Mouse (Mus musculus): ENCODE results near the gene Nup35. TPM values are rescaled to one million over a fixed set of nuclear protein-coding genes. Genes with fewer than 3 reads are reported as not detected.

Gene Nup35
- total RNA-seq, 2 experiments from 2014 or later: 17.4 to 21.2 TPM

DNA sequence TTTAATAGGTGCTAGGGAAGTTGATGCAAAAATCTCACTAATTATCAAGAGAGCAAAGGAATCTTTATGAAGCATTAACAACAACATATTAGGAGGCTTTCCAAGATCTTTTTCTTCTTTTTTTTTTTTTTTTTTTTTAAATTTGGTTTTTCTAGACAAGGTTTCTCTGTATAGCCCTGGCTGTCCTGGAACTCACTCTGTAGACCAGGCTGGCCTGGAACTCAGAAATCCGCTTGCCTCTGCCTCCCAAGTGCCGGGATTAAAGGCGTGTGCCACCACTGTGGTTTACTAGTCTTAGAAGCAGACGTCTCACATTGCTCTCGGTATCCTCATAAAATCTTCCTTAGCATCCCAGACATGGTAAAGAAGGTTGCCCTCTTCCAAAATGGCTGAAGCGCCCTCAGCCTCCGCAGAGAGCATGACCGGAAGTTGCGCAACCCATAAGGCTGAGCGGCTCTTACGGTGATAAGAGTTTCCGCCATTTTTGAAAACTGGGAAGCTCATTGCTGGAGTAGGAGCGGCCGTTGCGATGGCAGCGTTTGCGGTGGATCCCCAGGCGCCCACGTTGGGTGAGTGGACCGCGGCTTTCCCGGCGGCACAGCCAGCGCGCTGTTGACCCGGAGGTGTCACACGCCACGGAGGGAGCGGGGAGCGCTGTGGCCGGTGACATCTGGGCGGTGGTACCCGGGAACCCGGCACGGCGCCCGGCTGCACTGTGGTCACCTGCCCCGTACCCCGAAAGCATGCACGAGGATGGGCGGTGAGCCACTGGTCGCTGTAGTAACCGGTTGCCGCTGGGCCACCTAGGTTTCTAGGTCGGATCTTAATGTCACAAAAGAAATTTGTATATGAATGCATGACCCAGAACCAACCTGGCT lies 21.6 kb downstream of the Nup35 start:
- peak; percentile 87 to 90 for DNase-seq

DNA sequence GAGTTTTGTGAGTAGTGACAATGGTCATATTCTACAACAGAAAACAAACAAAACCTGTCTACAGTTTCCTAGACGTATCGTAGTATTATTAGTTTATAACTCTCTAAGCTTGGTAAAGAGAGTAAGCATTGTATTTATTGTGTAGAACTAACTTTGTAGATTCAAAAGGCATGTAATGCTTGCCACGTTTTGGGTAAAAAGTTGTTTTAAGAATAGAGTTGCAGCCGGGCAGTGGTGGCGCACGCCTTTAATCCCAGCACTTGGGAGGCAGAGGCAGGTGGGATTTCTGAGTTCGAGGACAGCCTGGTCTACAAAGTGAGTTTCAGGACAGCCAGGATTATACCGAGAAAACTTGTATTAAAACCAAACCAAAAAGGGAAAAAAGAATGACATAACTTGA lies 22.4 kb downstream of the Nup35 start:
- no peak for DNase-seq

DNA sequence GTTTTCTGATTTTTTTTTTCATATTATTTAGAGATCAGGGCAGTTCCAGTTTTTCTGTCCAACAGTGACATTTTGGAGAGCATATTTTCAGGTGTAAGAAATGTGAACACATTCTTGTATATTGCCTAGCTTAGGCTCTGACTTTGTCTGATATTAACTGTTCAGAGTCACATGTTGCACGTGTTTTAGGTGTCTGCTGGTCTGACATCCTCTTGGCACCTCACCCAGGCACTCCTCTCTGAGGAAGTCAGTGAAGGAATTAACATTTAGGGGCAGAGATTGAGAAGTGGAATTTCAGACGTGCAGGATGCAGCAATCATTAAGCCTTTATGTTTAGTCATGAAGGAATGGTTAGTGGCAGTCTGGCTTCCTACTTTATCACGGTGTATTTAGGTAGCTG lies 22.8 kb downstream of the Nup35 start:
- DNase-seq: no peak

DNA sequence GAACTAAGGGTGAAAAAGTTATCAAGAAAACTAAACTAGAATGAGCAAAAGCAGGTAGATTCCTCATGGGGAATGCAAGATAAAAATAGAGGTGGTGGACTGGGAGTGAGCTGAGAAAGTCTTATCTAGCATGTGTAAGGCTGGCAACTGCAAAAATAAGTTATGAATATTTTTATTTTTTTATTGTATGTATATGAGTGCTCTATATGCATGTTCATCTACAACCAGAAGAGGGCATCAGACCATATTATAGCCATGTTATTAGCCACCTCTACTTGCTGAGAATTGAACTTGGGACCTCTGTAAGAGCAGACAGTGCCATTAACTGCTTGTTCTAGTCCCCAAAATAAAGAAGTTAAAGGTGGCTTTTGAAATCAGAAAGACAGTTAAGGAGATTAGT lies 44.4 kb downstream of the Nup35 start:
- DNase-seq: no peak

DNA sequence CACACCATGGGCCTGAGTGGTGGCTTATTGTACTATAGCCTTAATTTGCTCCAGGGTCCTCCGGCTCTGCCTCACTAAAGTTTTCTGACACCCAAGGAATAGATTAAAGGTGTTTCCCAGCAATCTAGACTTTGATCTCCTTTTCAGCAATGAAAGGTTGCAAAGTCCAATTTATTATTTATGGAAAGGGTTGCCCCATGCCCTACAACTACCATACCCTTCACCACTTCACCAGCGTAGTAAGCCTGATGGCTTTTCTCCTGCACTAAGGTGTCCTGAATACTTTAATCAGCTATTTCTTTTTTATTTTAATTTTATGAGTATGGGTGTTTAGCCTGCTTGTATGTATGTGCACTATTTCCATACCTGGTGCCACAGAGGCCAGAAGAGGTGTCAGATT lies 45.6 kb downstream of the Nup35 start:
- no peak for DNase-seq

DNA sequence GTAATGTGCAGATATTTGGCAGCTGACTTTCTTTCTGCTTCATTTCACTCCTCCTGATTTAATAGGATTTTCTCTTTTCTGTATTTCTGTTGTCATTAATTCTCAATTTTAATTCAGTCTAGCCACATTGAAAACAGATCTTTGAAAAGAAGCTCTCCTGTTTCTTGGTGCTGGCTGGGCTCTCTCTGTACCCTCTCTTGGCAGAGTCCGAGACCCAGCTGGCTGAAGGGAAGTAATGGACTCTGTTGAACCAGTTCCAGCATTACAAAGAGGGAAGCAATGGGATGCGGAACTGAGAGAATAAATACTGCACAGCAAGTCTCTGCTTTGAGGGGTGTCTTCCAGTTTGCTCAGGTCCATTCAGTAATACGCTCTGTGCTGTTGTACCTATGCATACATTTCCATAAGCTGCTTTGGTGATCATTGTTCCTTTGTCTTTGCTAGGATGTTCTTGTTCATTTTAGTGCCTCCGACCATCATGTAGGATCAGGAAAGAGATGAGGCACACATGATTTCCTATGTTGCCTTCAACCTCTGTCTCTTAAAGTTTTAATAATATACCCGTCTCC lies 50.4 kb downstream of the Nup35 start:
- peak in 1 of 2 experiments; percentile 15 for DNase-seq

DNA sequence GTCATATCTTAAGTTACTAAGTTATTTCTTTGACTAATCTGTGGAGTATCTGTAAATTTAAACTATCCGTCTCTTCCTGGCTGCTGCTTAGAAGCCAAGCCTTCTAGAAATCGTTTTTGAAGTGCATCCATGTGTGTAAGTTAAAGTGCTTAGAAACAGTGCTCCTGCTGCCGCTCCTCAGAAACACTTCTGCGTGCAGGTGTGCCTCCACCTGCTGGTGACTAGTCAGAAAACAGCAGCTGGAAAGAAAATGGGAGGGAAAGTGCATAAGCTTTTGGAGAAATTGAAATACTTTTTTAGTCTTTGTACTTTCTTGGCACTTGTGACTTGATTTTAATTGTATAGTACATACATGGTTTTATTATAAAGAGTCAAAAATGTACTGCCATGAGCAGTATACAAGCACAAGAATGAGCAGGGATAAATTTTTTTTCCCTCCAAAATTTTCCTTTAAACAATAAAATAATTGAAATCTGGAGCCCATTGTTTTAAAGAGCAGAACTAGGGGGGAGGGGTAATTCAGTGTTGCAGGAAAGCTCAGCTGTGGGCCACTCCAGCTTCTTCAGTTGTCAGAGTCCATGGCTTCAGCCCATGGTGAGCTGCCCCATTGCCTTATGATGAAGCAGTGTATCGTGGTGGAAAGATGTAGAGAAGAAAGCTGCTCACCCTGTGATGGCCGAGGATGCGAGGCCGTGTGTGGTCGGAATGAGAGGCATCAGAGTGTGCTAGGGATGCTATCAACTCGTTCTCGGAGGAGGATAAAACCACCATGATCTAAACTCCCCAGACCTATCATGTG lies 53.0 kb downstream of the Nup35 start:
- DNase-seq: no peak

DNA sequence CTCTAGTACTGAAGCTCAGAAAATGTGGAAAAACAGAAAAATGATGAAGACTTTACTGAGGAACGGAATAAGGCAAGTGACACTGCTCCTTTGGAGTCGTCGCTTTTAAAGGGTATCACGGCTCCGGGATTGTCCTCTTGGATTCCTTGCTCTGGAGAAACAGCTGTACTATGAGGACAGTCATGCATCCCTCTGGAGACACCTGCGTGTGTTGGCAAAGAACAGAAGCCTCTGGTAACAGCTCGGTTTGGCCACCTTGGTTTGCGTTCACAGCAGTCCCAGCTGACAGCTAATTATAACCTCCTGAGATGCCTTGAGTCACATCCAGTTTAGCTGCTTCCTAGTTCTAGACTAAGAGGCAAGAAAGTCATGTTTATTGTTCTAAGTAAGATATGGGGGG lies 61.8 kb downstream of the Nup35 start:
- DNase-seq: no peak

DNA sequence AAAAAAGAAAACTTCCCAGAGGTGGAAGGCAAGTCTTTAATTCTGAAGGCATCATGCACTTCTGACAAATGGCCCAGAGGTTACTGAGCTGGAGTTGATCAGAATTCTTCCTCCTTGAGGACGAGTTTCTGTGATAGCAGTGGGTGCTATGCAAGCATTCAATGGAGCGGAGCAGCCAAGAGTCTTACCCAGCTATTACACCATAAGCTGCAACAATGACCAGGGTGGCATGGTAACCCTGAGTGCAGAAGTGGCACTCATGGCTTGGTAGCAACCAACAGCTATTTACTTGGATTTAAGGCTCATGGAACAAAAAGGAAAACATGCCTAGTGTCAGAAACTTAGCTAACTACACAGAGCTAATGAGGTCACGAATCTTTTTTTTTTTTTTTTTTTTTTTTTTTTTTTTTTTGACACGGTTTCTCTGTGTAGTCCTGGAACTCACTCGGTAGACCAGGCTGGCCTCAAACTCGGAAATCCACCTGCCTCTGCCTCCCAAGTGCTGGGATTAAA lies 66.7 kb downstream of the Nup35 start:
- no peak for DNase-seq

DNA sequence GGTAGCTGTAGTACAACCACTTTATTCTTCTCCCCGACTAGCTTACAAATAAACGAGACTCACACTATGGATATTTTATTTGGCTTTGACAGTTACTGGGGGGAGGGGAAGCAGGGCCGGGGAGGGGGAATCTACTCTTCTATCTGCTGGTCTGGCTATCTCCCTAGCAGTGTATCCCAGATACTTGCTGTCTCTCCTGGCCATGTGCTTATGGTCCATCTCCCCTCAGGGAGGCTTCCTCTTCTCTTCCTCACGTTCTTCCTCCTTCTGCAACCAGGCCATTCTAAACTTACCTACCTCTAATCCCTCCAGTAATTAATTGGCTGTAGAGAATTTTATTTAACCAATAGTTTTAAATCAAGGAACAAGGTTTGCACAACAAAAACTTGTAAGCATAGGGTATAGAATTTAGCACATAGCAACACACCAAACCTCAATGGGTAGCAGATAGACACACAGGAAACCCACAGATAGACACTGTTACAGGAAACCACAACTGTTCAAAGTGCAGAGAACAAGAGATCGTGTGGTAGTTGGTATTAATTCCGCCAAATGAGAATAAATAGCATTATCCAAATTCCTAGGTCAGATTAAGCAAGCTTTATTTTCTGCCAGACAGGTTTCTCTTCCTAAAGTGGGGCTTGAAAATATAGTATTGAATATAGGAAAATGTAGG lies 67.5 kb downstream of the Nup35 start:
- no peak for DNase-seq

DNA sequence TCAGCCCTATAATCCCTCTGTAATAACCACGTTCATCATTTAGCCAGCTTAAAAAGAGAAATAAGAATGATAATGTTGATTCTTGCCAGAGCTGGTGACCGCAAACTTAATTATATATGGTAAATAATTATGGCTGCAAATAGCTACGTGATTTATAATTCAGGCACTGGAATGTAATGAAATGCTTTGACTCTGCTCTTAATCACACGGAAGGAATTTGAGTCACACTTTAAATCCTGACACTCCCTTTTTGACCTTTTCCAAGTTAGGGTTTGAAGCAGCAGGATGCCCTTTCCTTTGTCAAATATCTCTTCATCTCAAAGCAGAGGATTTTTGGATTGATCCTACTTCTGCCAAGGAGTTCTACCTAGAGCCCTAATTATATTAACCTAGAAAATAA lies 71.2 kb downstream of the Nup35 start:
- DNase-seq: no peak

DNA sequence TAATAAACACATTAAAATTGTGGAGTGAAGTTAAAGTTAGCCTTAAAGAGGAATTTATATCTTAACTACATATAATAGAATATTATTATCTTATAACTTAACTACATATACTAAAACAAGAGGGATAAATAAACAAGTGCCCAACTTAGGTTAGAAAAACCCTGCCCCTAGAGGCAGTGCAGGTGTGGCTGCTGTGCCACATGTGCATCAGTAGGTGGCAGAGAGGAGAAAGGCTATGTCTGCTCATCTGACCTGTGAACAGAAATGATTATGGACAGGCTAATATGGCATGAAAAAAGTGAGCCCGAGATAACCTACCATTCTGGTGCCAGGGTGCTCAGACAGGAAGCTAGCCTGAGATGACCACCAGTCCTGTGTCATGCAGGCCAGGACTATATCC lies 90.4 kb downstream of the Nup35 start:
- DNase-seq: no peak

Small RNA genes within 50 kb of the gene (microRNA-seq; reads per million reads assigned to microRNA genes)
- 0 reads per million in 2 experiments for gene Mir684-1

Other genes starting within 250 kb of the Nup35 start
- 10 to 100 TPM; 34.4 to 37.4 TPM for gene Frzb, start 169.6 kb upstream of the Nup35 start, total RNA-seq (2021)
- gene Nckap1, start 35.9 kb upstream of the Nup35 start, total RNA-seq (2021): 100 to 1,000 TPM; 562 to 572 TPM
- 10 to 100 TPM; 30.4 to 32.5 TPM for gene Dusp19, start 191 bp upstream of the Nup35 start, total RNA-seq (2021)

All from layer of hippocampus, postnatal 36 days (tissue).